In genomic region chr19:56474869-56475550, GRCm38 (mm10) we compare ENCODE assay signal across 8 mouse cellular contexts. TPM values are rescaled to one million over a fixed set of nuclear protein-coding genes. Genes with fewer than 3 reads are reported as not detected.
A peak's percentile ranks its signal among the peaks of the same experiment; 100 is the strongest.
DNase-seq lines count a peak whose midpoint lies in the region; ATAC-seq lines count a peak whose summit lies in the region.

No protein-coding gene starts in this region.

- peak overlapping the region; percentile 56 for H3K4me2 ChIP-seq in liver, embryonic 12.5 days
- H3K4me2 ChIP-seq in stomach, embryonic 14.5 days (replicated peaks; ENCODE audit: low read depth, low read length), result 0 out of 2 replicates have a peak overlapping the region, but pooled peaks have one; percentile 22

- no peak overlapping the region for H3K9ac ChIP-seq in liver, embryonic 12.5 days
- no peak overlapping the region for H3K9ac ChIP-seq in stomach, embryonic 14.5 days (replicated peaks; ENCODE audit: low read depth, low read length)

- H3K27me3 ChIP-seq in liver, embryonic 12.5 days (replicated peaks), result peaks cover 21% of the 10 kb centered on the region
- H3K27me3 ChIP-seq in stomach, embryonic 14.5 days (ENCODE audit: control insufficient read depth, insufficient read depth, low read length), result no peaks in the 10 kb centered on the region

- no peaks in the 10 kb centered on the region for H3K36me3 ChIP-seq in liver, embryonic 12.5 days
- H3K36me3 ChIP-seq in stomach, embryonic 14.5 days (ENCODE audit: control insufficient read depth, insufficient read depth, low read length), result no peaks in the 10 kb centered on the region

- peaks cover 26% of the 10 kb centered on the region for H3K4me1 ChIP-seq in liver, embryonic 12.5 days
- no peaks in the 10 kb centered on the region for H3K4me1 ChIP-seq in stomach, embryonic 14.5 days (ENCODE audit: control insufficient read depth, insufficient read depth, low read length)

- peak; percentile 15 for DNase-seq in CD4-positive, CD25-positive, alpha-beta regulatory T cell, adult 2 months (ENCODE audit: low read depth, low spot score)
- DNase-seq in thymus, postnatal 25 days, result peak; percentile 5
- DNase-seq in thymus, postnatal 0 days (ENCODE audit: low spot score), result no peak
- no peak for DNase-seq in urinary bladder, postnatal 4 days (ENCODE audit: low spot score in 2 of 2)

- 26% methylated on average over 19 of the region's 19 CpGs for WGBS in liver, embryonic 12.5 days (ENCODE audit: insufficient replicate concordance)
- 57% methylated on average over 19 of the region's 19 CpGs for WGBS in stomach, embryonic 14.5 days

- H3K9me3 ChIP-seq in liver, embryonic 12.5 days (replicated peaks), result no peaks in the 10 kb centered on the region
- H3K9me3 ChIP-seq in stomach, embryonic 14.5 days (ENCODE audit: control insufficient read depth, low read depth, low read length), result no peaks in the 10 kb centered on the region

- no peak overlapping the region for H3K27ac ChIP-seq in liver, embryonic 12.5 days
- no peak overlapping the region for H3K27ac ChIP-seq in stomach, embryonic 14.5 days (ENCODE audit: low read length)

- H3K4me3 ChIP-seq in liver, embryonic 12.5 days, result peak overlapping the region; percentile 23; the same call in 1 of the 2 replicates
- 0 out of 2 replicates have a peak overlapping the region, but pooled peaks have one; percentile 6 for H3K4me3 ChIP-seq in stomach, embryonic 14.5 days (ENCODE audit: low read depth, low read length)

- no peak for ATAC-seq in CD4-positive, CD25-positive, alpha-beta regulatory T cell, adult 4 months
- ATAC-seq in liver, embryonic 12.5 days, result peak; percentile 65
- 0 out of 2 replicates have a peak, but pooled peaks have one; percentile 28 for ATAC-seq in stomach, embryonic 14.5 days (ENCODE audit: insufficient number of reproducible peaks, insufficient read depth, low FRiP score, low read depth)
- no peak for ATAC-seq in erythroid progenitor cell, adult 5-6 weeks (replicated peaks; ENCODE audit: low FRiP score, poor library complexity, severe bottlenecking)

RNA-seq across cellular contexts. Expression of gene Plekhs1, which starts 13.6 kb away (rescaled TPM):
- under 1 TPM in 1 of 2 experiments, not detected in 1; 0.13 TPM for polyA plus RNA-seq in CD4-positive, CD25-positive, alpha-beta regulatory T cell, adult 4 months (2017; shearing (Covaris generic))
- polyA plus RNA-seq in thymus, postnatal 0 days (2015; fragmentation: Nextera tagmentation; extraction: Ambion mirVana), result 0.52 and 0.58 TPM in 2 replicates
- polyA plus RNA-seq in liver, embryonic 12.5 days (2016; fragmentation: Nextera tagmentation; extraction: Ambion mirVana), result not detected in 2 replicates
- 0.51 and 1.4 TPM in 2 replicates for polyA plus RNA-seq in stomach, embryonic 14.5 days (2014; fragmentation: Nextera tagmentation; extraction: Ambion mirVana)
- not detected in 2 replicates for total RNA-seq in erythroid progenitor cell, adult 5-6 weeks (2015; ENCODE audit: low replicate concordance)
- not detected in 2 replicates for total RNA-seq in erythroid progenitor cell, adult 5-6 weeks (2017; ENCODE audit: low replicate concordance)

Comparison
In these comparisons a context has a peak if more than half of its experiments do, and no peak if none do; other contexts are left out.
1. DNase-seq: peak in CD4-positive, CD25-positive, alpha-beta regulatory T cell, adult 2 months (single experiment) and thymus, postnatal 25 days (single experiment); none in thymus, postnatal 0 days (single experiment) and urinary bladder, postnatal 4 days (0 of 2).
2. ATAC-seq: peak in liver, embryonic 12.5 days (single experiment) and stomach, embryonic 14.5 days (single experiment); none in CD4-positive, CD25-positive, alpha-beta regulatory T cell, adult 4 months (single experiment) and erythroid progenitor cell, adult 5-6 weeks (single experiment).